Mouse (Mus musculus): ENCODE measurements around the gene Cd79a.

Gene Cd79a

GRCm38 (mm10) chr7:24897224-24897623 lies at the start of gene Cd79a:
Cd79a (plus strand) TSS chr7:24897381.
- DNase-seq: peak; percentile 92

DNA sequence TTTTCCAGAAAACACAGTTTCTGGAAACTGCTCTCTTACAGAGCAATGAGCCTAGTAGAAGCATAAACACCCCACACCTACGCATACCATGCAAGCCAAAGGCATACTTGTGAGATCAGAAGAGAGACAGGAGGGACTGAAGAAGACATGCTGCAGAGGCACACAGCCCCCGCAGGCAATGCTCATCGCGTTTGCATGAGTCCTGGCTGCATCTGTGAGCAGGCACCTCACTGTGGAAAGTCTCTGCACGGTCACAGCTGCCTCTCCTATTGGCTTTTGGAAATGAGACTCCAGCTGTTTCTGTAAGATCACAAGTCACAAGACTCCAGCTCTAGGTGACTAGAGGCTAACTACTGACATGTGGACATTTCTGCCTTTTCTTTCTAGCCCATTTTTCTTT lies 47.0 kb upstream of the Cd79a start:
- DNase-seq: peak; percentile 87

DNA sequence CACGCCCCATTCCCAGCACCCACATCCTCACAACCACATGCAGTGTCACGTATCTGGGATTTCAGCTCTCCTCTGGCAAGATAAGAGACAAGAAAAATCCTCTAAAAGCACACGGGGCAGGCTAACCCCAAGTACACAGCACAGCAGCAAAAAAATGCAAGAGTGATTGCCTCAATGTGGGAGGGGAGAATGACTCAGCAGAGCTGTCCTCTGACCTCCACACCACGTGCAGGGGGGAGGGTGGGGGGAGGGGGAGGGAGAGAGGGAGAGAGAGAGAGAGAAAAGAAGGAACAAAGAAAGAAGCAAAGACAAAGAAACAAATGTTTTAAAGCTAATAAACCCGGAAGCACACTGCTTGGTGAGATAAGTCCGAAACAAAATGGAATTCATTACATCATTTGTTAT lies 46.3 kb upstream of the Cd79a start:
- peak; percentile 91 for DNase-seq

- DNase-seq: peak; percentile 61
Measured at GRCm38 (mm10) chr7:24851596-24852325, 45.4 kb upstream of the Cd79a start.

DNA sequence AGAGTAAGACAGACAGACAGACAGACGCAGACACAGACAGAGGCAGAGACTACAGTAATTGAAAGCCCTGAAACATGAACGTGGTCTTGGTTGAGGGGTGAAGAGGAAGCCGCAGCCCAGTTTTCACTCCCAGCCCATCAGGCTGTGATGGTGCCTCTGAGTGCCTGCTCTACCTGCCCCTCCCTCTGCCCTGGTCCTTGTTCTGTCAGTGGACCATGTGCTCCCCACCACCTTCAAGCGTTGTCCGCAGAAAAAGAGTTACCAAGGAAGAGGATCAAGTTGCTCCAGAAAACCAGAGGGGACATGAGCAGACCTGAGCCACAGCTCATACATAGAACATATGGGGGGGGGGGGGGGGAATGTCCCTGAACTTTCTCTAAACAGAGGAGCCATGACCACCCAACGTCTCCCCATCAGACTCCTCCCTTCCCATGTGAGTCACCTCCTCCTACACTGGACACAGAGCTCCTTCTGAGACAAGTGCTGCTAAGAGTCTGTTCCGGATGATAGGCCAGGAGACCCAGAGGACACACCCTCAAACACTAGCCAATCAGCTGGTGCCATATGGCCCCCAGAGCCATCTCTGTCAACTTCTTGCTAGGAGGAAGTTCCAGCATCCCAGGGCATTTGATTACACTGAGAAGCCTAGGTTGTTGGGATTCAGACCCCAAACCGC lies 44.5 kb upstream of the Cd79a start:
- DNase-seq: peak; percentile 74

- DNase-seq: peak; percentile 68
Measured at GRCm38 (mm10) chr7:24853233-24853563, 44.0 kb upstream of the Cd79a start.

DNA sequence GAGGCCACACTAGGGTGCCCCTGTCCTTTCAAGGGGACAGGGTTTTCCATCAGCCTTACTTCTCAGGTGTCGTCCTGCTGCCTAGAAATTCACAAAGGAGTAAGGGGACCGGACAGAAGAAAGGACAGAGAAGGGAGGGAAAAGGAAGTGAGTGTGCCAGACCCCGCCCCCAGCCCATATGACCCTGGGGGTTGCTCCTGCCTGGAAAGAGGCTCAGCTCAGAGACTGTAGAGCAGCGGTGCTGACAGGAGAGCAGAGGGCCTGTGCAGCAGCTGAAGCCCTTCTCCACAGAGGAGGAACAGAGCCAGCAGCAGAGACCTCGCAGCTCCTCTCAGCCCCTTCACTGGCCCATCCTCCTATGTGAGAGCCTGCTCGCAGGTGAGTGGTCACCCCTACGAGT lies 43.5 kb upstream of the Cd79a start:
- peak; percentile 61 for DNase-seq

- peak; percentile 86 for DNase-seq
Measured at GRCm38 (mm10) chr7:24856460-24857120, 40.6 kb upstream of the Cd79a start.

- no peak for DNase-seq
Measured at GRCm38 (mm10) chr7:24859234-24859633, 37.9 kb upstream of the Cd79a start.

DNA sequence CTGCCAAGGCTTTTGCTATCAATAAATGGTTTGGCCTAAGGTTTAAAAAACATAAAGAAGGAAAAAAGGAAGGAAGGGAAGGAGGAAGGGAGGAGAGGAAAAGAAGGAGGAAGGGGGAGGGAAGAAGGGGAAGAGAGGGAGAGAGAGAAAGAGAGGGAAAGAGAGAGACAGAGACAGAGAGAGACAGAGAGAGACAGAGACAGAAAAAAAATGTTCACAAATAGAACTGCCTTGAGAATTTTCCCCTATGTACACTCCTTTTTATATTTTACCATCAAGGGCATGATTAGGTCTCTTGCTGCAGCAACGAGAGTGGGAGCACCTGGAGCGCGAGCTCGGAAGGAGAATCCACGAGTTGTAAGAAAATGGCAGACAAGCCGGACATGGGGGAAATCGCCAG lies 35.3 kb upstream of the Cd79a start, which contains the start of gene Gm9844:
Gene Gm9844, plus strand, starts transcription at position 301 of the 400 bp plus-strand sequence.
- DNase-seq: no peak

- no peak for DNase-seq
Measured at GRCm38 (mm10) chr7:24862853-24863252, 34.3 kb upstream of the Cd79a start.

GRCm38 (mm10) chr7:24864156-24864555 lies 33.0 kb upstream of the Cd79a start:
- no peak for DNase-seq

DNA sequence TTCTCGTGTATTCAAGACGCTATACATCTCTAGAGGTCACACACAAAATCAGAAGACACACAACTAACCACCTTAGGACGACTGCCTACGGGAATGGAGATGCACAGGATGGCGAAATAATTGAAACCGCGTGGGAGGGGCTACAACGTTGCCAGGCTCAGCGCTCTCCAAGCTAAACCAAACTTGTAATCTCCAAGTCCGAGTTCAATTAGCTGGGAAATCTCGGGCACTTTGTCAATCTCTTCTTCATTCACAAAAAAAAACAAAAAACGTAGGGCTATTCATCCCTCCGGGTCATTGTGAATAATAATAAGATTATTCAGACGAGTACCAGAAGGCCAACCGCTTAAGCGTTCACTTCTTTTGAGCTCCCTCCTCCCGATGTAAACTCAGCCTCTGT lies 28.1 kb upstream of the Cd79a start:
- no peak for DNase-seq

- no peak for DNase-seq
Measured at GRCm38 (mm10) chr7:24869532-24870165, 27.5 kb upstream of the Cd79a start, which contains the start of the genes Lypd4 and Dmrtc2. Lypd4 (minus strand) TSS chr7:24869941. Dmrtc2 (plus strand) TSS chr7:24870057.

DNA sequence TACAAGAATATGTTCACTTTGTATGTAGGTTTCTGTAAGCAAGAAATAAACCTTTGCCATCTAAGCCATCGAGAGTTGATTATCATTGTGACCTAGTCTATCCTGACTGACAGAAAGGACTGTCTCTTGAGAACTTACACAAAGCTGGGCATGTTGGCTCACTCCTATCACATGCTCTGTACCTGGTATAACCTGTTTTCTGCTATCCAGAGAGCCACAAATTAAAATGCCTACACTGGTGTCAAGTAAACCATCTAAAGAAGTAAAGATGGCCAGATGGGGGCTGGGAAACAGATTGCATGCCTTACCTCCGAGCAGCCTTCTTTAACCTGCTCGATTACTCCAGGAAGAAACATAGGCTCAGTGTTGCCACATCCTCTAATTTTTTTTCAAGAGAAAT lies 19.6 kb upstream of the Cd79a start:
- no peak for DNase-seq

DNA sequence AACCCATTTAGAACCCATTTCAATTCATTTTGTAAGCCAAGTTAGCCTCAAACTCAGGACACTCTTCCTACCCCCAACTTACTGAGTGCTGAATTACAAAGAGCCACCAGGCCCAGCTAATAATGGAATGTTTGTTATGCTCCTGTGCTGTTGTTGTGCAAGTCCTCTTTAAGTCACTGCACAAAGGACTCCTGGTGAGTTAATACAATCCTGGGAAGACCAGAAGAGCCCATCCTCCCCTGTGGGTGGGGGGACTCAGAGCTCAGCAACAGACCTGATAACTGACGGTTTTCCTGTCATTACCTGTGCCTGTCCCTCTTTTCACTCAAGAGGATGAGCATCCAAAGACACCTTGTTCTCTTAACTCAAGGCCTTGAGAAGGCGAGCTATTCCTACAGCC lies 17.6 kb upstream of the Cd79a start:
- no peak for DNase-seq

GRCm38 (mm10) chr7:24882416-24883199 lies 14.6 kb upstream of the Cd79a start:
- peak; percentile 83 for DNase-seq

DNA sequence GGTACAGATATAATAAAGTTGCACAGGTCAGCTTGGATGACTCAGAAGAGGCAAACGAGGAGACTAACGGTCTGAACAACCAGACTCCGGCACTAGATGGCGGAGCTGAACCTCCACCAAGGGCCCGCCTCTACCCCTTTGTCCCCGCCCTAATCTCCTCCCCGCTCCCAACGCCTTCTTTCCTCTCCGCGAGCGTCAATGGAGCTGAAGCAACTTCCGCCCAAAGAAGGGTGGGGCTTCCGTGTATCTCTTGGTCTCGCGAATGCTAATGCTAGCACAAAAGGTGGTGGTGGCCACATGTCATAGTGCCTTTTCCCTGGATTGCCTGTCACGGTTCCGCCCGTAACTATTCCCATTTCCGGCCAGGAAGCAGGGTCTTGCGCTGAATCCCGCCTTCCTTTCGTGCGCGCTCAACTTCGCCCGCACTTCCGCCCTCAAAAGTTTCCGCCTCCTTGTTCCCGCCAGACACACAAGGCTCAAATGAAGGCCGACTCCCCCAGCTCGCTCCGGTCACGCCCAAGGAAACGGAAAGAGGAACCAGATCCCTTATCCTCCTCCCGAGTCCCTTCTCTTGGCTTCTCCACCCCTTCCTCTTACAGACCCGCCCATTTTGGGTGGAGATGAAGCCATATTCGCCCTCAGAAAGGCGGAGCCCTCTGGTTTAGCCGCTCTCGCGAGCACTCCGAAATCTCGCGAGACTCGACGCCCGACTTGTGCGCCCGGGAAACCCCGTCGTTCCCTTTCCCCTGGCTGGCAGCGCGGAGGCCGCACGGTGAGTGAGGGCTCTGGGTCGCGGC lies 13.1 kb upstream of the Cd79a start, which contains the start of gene Rps19:
Gene Rps19, plus strand, starts transcription at position 476 of the 797 bp plus-strand sequence.
- peak; percentile 100 for DNase-seq

- DNase-seq: no peak
Measured at GRCm38 (mm10) chr7:24884693-24885291, 12.4 kb upstream of the Cd79a start.

GRCm38 (mm10) chr7:24885468-24886307 lies 11.5 kb upstream of the Cd79a start:
- DNase-seq: peak; percentile 86
